Mouse (Mus musculus): ENCODE measurements around the gene Zfp324.

GRCm38 (mm10) chr7:12933615-12934140 is 32.0 kb upstream of the Zfp324 start:
- TF ChIP-seq EP300 (IDR thresholded peaks at IDR 0.05; ENCODE audit: low read depth) (no peak), CTCF (IDR thresholded peaks at IDR 0.05; ENCODE audit: low read depth) (no peak)
